Mouse (Mus musculus) brain, adult 10 weeks (tissue): ENCODE data around the gene Itprip. TPM values are rescaled to one million over a fixed set of nuclear protein-coding genes. Genes with fewer than 3 reads are reported as not detected.

ENCODE experiments used
- polyA plus RNA-seq: library from polyadenylated mRNA; stranded (reverse); fragments of 350-450 nt; fragmentation: Illumina TruSeq; extraction: RNeasy Lipid Tissue Mini Kit (QIAGEN cat#74804); gene quantifications from one replicate; pipeline ENCODE4 v1.2.3, GENCODE M21; 2015; ENCODE audit warnings: low read depth, low replicate concordance

Itprip gene
- 0.49 TPM for polyA plus RNA-seq

GRCm38 (mm10) chr19:47919126-47919965 is at the start of gene Itprip, which contains the start of gene Cfap43:
TSS of gene Itprip (minus strand) at chr19:47919299.
TSS of gene Cfap43 (minus strand) at chr19:47919287.

GRCm38 (mm10) chr19:47937443-47938406 is 18.6 kb upstream of the Itprip start, which contains the start of gene Cfap58:
TSS of gene Cfap58 (plus strand) at chr19:47937675.

GRCm38 (mm10) chr19:47865353-47865947 is 53.6 kb downstream of the Itprip start, which contains the start of gene Gsto2:
TSS of gene Gsto2 (plus strand) at chr19:47865534.

GRCm38 (mm10) chr19:47854796-47855783 is 64.0 kb downstream of the Itprip start, which contains the start of gene Gsto1:
TSS of gene Gsto1 (plus strand) at chr19:47854970.

Other genes with a start within 250 kb of the Itprip start
- 1.0 TPM for gene Col17a1, start 227.2 kb downstream of the Itprip start, polyA plus RNA-seq
- gene Sfr1, start 187.6 kb downstream of the Itprip start, polyA plus RNA-seq, result 117 TPM
- 57.5 TPM for gene Gsto1, start 64.3 kb downstream of the Itprip start, polyA plus RNA-seq
- gene Gsto2, start 53.8 kb downstream of the Itprip start, polyA plus RNA-seq, result 0.58 TPM
- gene Cfap43, start within 50 bp of the Itprip start, polyA plus RNA-seq, result 1.3 TPM
- gene Cfap58, start 18.4 kb upstream of the Itprip start, polyA plus RNA-seq, result 0.34 TPM